8 mouse cellular contexts compared by ENCODE assay signal in the genomic region with DNA sequence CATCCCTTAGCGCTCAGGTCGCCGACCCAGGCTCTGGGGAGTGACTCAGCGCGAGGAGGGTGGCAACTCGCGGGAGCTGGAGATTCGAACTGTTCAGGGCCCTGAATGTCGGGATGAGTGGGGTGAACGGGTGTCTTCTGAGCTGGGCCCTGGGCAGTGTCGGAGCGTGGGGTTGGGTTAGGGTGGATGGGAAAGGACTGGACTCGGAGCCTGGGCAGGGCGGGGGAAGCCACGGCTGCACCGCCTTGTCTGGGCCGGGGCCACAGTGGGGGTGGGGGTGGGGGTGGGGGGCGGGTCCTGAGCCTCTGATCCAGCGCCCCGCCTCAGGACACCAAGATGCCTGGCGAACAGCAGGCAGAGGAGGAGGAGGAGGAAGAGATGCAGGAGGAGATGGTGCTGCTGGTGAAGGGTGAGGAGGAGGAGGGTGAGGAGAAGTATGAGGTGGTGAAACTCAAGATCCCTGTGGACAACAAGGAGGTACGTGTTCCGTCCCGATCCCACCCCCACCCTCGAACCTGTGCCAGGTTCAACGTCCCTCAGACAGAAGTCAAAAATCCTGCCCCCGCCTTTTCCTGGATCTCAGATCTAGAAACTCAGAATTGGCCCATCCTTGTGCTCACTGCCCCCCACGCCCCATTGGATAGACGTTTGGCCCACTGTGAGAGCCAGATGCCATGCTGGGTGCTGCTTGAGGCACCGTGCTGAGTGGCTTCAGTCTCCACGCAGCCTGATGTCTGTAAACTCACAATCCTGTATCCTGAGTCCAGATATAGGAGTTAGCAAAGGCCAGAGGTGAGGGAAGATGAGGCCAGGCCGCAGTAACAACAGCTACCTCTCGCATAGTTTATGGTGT. TPM values are rescaled to one million over a fixed set of nuclear protein-coding genes. Genes with fewer than 3 reads are reported as not detected.
A peak's percentile ranks its signal among the peaks of the same experiment; 100 is the strongest.
DNase-seq lines count a peak whose midpoint lies in the region; ATAC-seq and TF ChIP-seq lines count a peak whose summit lies in the region.

No protein-coding gene starts in this region.

- H3K4me2 ChIP-seq in heart, embryonic 12.5 days: peak overlapping the region; percentile 93
- H3K4me2 ChIP-seq in embryonic facial prominence, embryonic 15.5 days (replicated peaks): peak overlapping the region; percentile 50
- H3K4me2 ChIP-seq in limb, embryonic 11.5 days (ENCODE audit: low read depth, severe bottlenecking): peak overlapping the region; percentile 71
- peak overlapping the region; percentile 86 for H3K4me2 ChIP-seq in midbrain, postnatal 0 days (ENCODE audit: low read depth, low read length, poor library complexity, severe bottlenecking)

- WGBS in heart, embryonic 12.5 days: 12% methylated on average over 30 of the region's 33 CpGs
- 8% methylated on average over 33 of the region's 33 CpGs for WGBS in embryonic facial prominence, embryonic 15.5 days
- 12% methylated on average over 32 of the region's 33 CpGs for WGBS in limb, embryonic 11.5 days
- WGBS in midbrain, postnatal 0 days: 12% methylated on average over 28 of the region's 33 CpGs

- H3K27ac ChIP-seq in heart, embryonic 12.5 days (ENCODE audit: poor library complexity, severe bottlenecking): peak overlapping the region; percentile 92
- peak overlapping the region; percentile 86 for H3K27ac ChIP-seq in ES-E14 (ENCODE audit: insufficient read depth, low read depth, low read length, poor library complexity, severe bottlenecking)
- H3K27ac ChIP-seq in embryonic facial prominence, embryonic 15.5 days (replicated peaks): peak overlapping the region; percentile 92
- H3K27ac ChIP-seq in limb, embryonic 11.5 days (replicated peaks; ENCODE audit: low read depth, low read length): peak overlapping the region; percentile 81
- H3K27ac ChIP-seq in midbrain, postnatal 0 days (ENCODE audit: low read depth, low read length): peak overlapping the region; percentile 80

- no peak for DNase-seq in heart, adult 9 months (ENCODE audit: low spot score in 2 of 2)
- DNase-seq in ES-E14 (ENCODE audit: low read depth, low spot score): no peak
- DNase-seq in limb, embryonic 11.5 days (ENCODE audit: low spot score): no peak
- peak; percentile 36 for DNase-seq in midbrain, postnatal 0 days (ENCODE audit: low spot score)
- no peak for DNase-seq in frontal cortex, postnatal 36 days (ENCODE audit: low spot score in 2 of 2)
- DNase-seq in urinary bladder, adult 2 months (ENCODE audit: low spot score): no peak

- no peaks in the 10 kb centered on the region for H3K9me3 ChIP-seq in heart, embryonic 12.5 days (replicated peaks)
- peaks cover 3% of the 10 kb centered on the region; the same call in 1 of the 2 replicates for H3K9me3 ChIP-seq in ES-E14 (ENCODE audit: control insufficient read depth, insufficient read depth, low read depth, low read length)
- no peaks in the 10 kb centered on the region for H3K9me3 ChIP-seq in embryonic facial prominence, embryonic 15.5 days (replicated peaks)
- no peaks in the 10 kb centered on the region for H3K9me3 ChIP-seq in limb, embryonic 11.5 days (ENCODE audit: control insufficient read depth, low read length)
- H3K9me3 ChIP-seq in midbrain, postnatal 0 days (ENCODE audit: low read length): no peaks in the 10 kb centered on the region

- H3K36me3 ChIP-seq in heart, embryonic 12.5 days: peaks cover 24% of the 10 kb centered on the region
- H3K36me3 ChIP-seq in ES-E14 (ENCODE audit: control insufficient read depth, insufficient read depth, low read length, poor library complexity, severe bottlenecking): peaks cover 9% of the 10 kb centered on the region; the same call in 1 of the 2 replicates
- H3K36me3 ChIP-seq in embryonic facial prominence, embryonic 15.5 days: peaks cover 25% of the 10 kb centered on the region
- H3K36me3 ChIP-seq in limb, embryonic 11.5 days (ENCODE audit: control insufficient read depth, insufficient read depth, low read length): 0 out of 2 replicates have a peak, but pooled peaks cover 4% of the 10 kb centered on the region
- peaks cover 6% of the 10 kb centered on the region for H3K36me3 ChIP-seq in midbrain, postnatal 0 days (ENCODE audit: insufficient read depth, low read length)

- in situ Hi-C loops in ES-E14 (cut with MboI; ENCODE audit: low sequenced_read_pairs in 2 of 2, unreplicated experiment in 2 of 2): no loop called here

- peak overlapping the region; percentile 83 for H3K4me3 ChIP-seq in heart, embryonic 12.5 days
- H3K4me3 ChIP-seq in ES-E14 (ENCODE audit: insufficient read depth in 1 of 2, low read depth in 1 of 2, low read length in 2 of 2, poor library complexity in 1 of 2, severe bottlenecking in 1 of 2): peak overlapping the region; percentile 90 to 96
- H3K4me3 ChIP-seq in embryonic facial prominence, embryonic 15.5 days (replicated peaks): peak overlapping the region; percentile 92
- peak overlapping the region; percentile 90 for H3K4me3 ChIP-seq in limb, embryonic 11.5 days (ENCODE audit: low read depth, low read length)
- peak overlapping the region; percentile 92 for H3K4me3 ChIP-seq in midbrain, postnatal 0 days (ENCODE audit: low read depth, low read length)

- peak; percentile 67 for ATAC-seq in heart, embryonic 12.5 days (ENCODE audit: insufficient number of reproducible peaks, low FRiP score)
- peak; percentile 81 for ATAC-seq in embryonic facial prominence, embryonic 15.5 days (ENCODE audit: insufficient number of reproducible peaks, low FRiP score, low TSS enrichment, low read depth)
- peak; percentile 73 for ATAC-seq in limb, embryonic 11.5 days (ENCODE audit: insufficient number of reproducible peaks, low FRiP score, low TSS enrichment, low read depth)
- ATAC-seq in midbrain, postnatal 0 days (ENCODE audit: low FRiP score): peak; percentile 77

- H3K27me3 ChIP-seq in heart, embryonic 12.5 days (replicated peaks): no peaks in the 10 kb centered on the region
- no peaks in the 10 kb centered on the region for H3K27me3 ChIP-seq in embryonic facial prominence, embryonic 15.5 days
- no peaks in the 10 kb centered on the region for H3K27me3 ChIP-seq in limb, embryonic 11.5 days (ENCODE audit: control insufficient read depth, insufficient read depth, low read length)
- H3K27me3 ChIP-seq in midbrain, postnatal 0 days (ENCODE audit: insufficient read depth, low read length): no peaks in the 10 kb centered on the region

- TF ChIP-seq CTCF in midbrain, postnatal 0 days (IDR thresholded peaks at IDR 0.05): no peak

- H3K4me1 ChIP-seq in heart, embryonic 12.5 days (replicated peaks): peaks cover 24% of the 10 kb centered on the region
- H3K4me1 ChIP-seq in ES-E14 (ENCODE audit: control insufficient read depth in 2 of 2, insufficient read depth in 2 of 2, low read length in 2 of 2, poor library complexity in 1 of 2): peaks cover 0 to 5% of the 10 kb centered on the region in 2 experiments; a peak in 1 of 4 replicates
- H3K4me1 ChIP-seq in embryonic facial prominence, embryonic 15.5 days: peaks cover 27% of the 10 kb centered on the region
- peaks cover 9% of the 10 kb centered on the region; the same call in 1 of the 2 replicates for H3K4me1 ChIP-seq in limb, embryonic 11.5 days (ENCODE audit: control insufficient read depth, insufficient read depth, low read length)
- peaks cover 6% of the 10 kb centered on the region for H3K4me1 ChIP-seq in midbrain, postnatal 0 days (ENCODE audit: insufficient read depth, low read length)

- H3K9ac ChIP-seq in heart, embryonic 12.5 days: peak overlapping the region; percentile 91
- peak overlapping the region; percentile 95 for H3K9ac ChIP-seq in ES-E14 (ENCODE audit: insufficient read depth, low read depth, low read length, poor library complexity, severe bottlenecking)
- H3K9ac ChIP-seq in embryonic facial prominence, embryonic 15.5 days: peak overlapping the region; percentile 98
- peak overlapping the region; percentile 91 for H3K9ac ChIP-seq in limb, embryonic 11.5 days (ENCODE audit: low read length)
- H3K9ac ChIP-seq in midbrain, postnatal 0 days (replicated peaks; ENCODE audit: low read length, poor library complexity, severe bottlenecking): peak overlapping the region; percentile 93

RNA-seq across cellular contexts. Expression of a gene that starts 0.8 kb away (rescaled TPM):
- polyA plus RNA-seq in heart, embryonic 12.5 days (2016; fragmentation: Nextera tagmentation; extraction: Ambion mirVana): 32.7 and 34.4 TPM in 2 replicates
- 18.7 and 21.6 TPM in 2 replicates for total RNA-seq in ES-E14 (2012; rRNA removed)
- 73.7 and 77.5 TPM in 2 replicates for polyA plus RNA-seq in embryonic facial prominence, embryonic 15.5 days (2015; fragmentation: Nextera tagmentation; extraction: Ambion mirVana)
- polyA plus RNA-seq in limb, embryonic 11.5 days (2014; fragmentation: Nextera tagmentation; extraction: Ambion mirVana): 65.6 and 69.0 TPM in 2 replicates
- total RNA-seq in midbrain, postnatal 0 days (2014; rRNA removed): 76.8 and 94.5 TPM in 2 replicates
- 80.2 and 83.8 TPM in 2 replicates for polyA plus RNA-seq in midbrain, postnatal 0 days (2015; fragmentation: Nextera tagmentation; extraction: Ambion mirVana)
- 49.8 and 54.0 TPM in 2 replicates for polyA plus RNA-seq in urinary bladder, adult 2 months (2012; rRNA removed)

RNA-seq across cellular contexts. Expression of a gene that starts 12.0 kb away (rescaled TPM):
- polyA plus RNA-seq in heart, embryonic 12.5 days (2016; fragmentation: Nextera tagmentation; extraction: Ambion mirVana): 22.1 and 28.2 TPM in 2 replicates
- 85.8 and 128 TPM in 2 replicates for total RNA-seq in ES-E14 (2012; rRNA removed)
- 22.4 and 23.9 TPM in 2 replicates for polyA plus RNA-seq in embryonic facial prominence, embryonic 15.5 days (2015; fragmentation: Nextera tagmentation; extraction: Ambion mirVana)
- polyA plus RNA-seq in limb, embryonic 11.5 days (2014; fragmentation: Nextera tagmentation; extraction: Ambion mirVana): 23.1 and 29.3 TPM in 2 replicates
- 0.22 and 3.7 TPM in 2 replicates for total RNA-seq in midbrain, postnatal 0 days (2014; rRNA removed)
- 4.2 and 5.3 TPM in 2 replicates for polyA plus RNA-seq in midbrain, postnatal 0 days (2015; fragmentation: Nextera tagmentation; extraction: Ambion mirVana)
- 19.4 and 22.0 TPM in 2 replicates for polyA plus RNA-seq in urinary bladder, adult 2 months (2012; rRNA removed)

RNA-seq across cellular contexts. Expression of a gene that starts 12.0 kb away (rescaled TPM):
- polyA plus RNA-seq in heart, embryonic 12.5 days (2016; fragmentation: Nextera tagmentation; extraction: Ambion mirVana): 23.8 and 25.3 TPM in 2 replicates
- total RNA-seq in ES-E14 (2012; rRNA removed): 55.2 and 64.7 TPM in 2 replicates
- 41.3 and 42.5 TPM in 2 replicates for polyA plus RNA-seq in embryonic facial prominence, embryonic 15.5 days (2015; fragmentation: Nextera tagmentation; extraction: Ambion mirVana)
- polyA plus RNA-seq in limb, embryonic 11.5 days (2014; fragmentation: Nextera tagmentation; extraction: Ambion mirVana): 24.2 and 29.1 TPM in 2 replicates
- 37.4 and 39.6 TPM in 2 replicates for total RNA-seq in midbrain, postnatal 0 days (2014; rRNA removed)
- 32.3 TPM in 2 replicates for polyA plus RNA-seq in midbrain, postnatal 0 days (2015; fragmentation: Nextera tagmentation; extraction: Ambion mirVana)
- 10.0 and 10.5 TPM in 2 replicates for polyA plus RNA-seq in urinary bladder, adult 2 months (2012; rRNA removed)

RNA-seq across cellular contexts. Expression of a gene that starts 15.6 kb away (rescaled TPM):
- 162 and 163 TPM in 2 replicates for polyA plus RNA-seq in heart, embryonic 12.5 days (2016; fragmentation: Nextera tagmentation; extraction: Ambion mirVana)
- total RNA-seq in ES-E14 (2012; rRNA removed): 391 and 461 TPM in 2 replicates
- polyA plus RNA-seq in embryonic facial prominence, embryonic 15.5 days (2015; fragmentation: Nextera tagmentation; extraction: Ambion mirVana): 141 and 142 TPM in 2 replicates
- polyA plus RNA-seq in limb, embryonic 11.5 days (2014; fragmentation: Nextera tagmentation; extraction: Ambion mirVana): 290 and 292 TPM in 2 replicates
- 75.0 and 92.2 TPM in 2 replicates for total RNA-seq in midbrain, postnatal 0 days (2014; rRNA removed)
- polyA plus RNA-seq in midbrain, postnatal 0 days (2015; fragmentation: Nextera tagmentation; extraction: Ambion mirVana): 120 and 132 TPM in 2 replicates
- 19.2 and 24.9 TPM in 2 replicates for polyA plus RNA-seq in urinary bladder, adult 2 months (2012; rRNA removed)

RNA-seq across cellular contexts. Expression of a gene that starts 29.0 kb away (rescaled TPM):
- polyA plus RNA-seq in heart, embryonic 12.5 days (2016; fragmentation: Nextera tagmentation; extraction: Ambion mirVana): 86.4 and 87.2 TPM in 2 replicates
- total RNA-seq in ES-E14 (2012; rRNA removed): 104 and 113 TPM in 2 replicates
- 53.7 and 58.5 TPM in 2 replicates for polyA plus RNA-seq in embryonic facial prominence, embryonic 15.5 days (2015; fragmentation: Nextera tagmentation; extraction: Ambion mirVana)
- 94.5 and 104 TPM in 2 replicates for polyA plus RNA-seq in limb, embryonic 11.5 days (2014; fragmentation: Nextera tagmentation; extraction: Ambion mirVana)
- total RNA-seq in midbrain, postnatal 0 days (2014; rRNA removed): 70.0 and 79.3 TPM in 2 replicates
- 95.1 and 95.2 TPM in 2 replicates for polyA plus RNA-seq in midbrain, postnatal 0 days (2015; fragmentation: Nextera tagmentation; extraction: Ambion mirVana)
- 19.8 and 21.1 TPM in 2 replicates for polyA plus RNA-seq in urinary bladder, adult 2 months (2012; rRNA removed)
